In the genomic region with DNA sequence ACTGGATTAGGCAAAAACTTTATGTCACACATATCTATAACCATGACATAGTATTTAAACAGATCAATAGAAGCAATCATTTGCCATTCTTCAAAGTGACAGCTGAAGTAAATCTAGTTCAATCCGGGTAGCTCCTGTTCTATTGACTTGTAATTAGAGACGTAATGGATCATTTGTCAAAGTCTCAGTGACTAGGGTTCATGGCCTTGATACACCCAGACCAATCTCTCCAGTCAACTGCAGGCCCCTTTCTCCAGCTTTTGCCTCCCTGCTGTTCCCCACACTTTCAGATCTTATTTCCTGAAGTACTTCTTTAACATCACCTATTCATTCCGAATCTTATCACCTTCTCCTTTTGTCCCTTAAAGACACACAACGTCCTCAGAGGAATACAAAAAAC, we compare ENCODE assay signal across 10 mouse cellular contexts.
"Had no signal": no experiment of that assay in that cellular context is flagged by ENCODE, and none has a peak within 500 bp of the region (broad histone marks: within the 10 kb centered on the region; RNA-seq: fewer than 3 reads in every experiment).

No protein-coding gene starts in this region.

- H3K4me2 ChIP-seq: liver, embryonic 11.5 days; lung, embryonic 14.5 days; midbrain, embryonic 11.5 days; midbrain, embryonic 15.5 days had no signal

- DNase-seq: kidney, postnatal 10 days; lung, embryonic 14.5 days; lung, postnatal 10 days; lung, postnatal 4 days; thymus, postnatal 4 days had no signal

- H3K27ac ChIP-seq: limb, embryonic 10.5 days; midbrain, embryonic 15.5 days; stomach, postnatal 0 days had no signal

- H3K4me3 ChIP-seq: limb, embryonic 10.5 days; midbrain, embryonic 15.5 days had no signal

- H3K4me1 ChIP-seq: midbrain, embryonic 15.5 days had no signal

- H3K36me3 ChIP-seq: limb, embryonic 10.5 days; midbrain, embryonic 15.5 days had no signal

- H3K27me3 ChIP-seq: midbrain, embryonic 15.5 days had no signal

- ATAC-seq: midbrain, embryonic 15.5 days had no signal

- H3K9me3 ChIP-seq: limb, embryonic 10.5 days; midbrain, embryonic 15.5 days had no signal

- H3K9ac ChIP-seq: lung, embryonic 14.5 days; midbrain, embryonic 15.5 days had no signal
